ENCODE assay signal across 34 mouse cellular contexts in genomic region chr5:90077025-90077536, GRCm38 (mm10).
"Had no signal": no experiment of that assay in that cellular context is flagged by ENCODE, and none has a peak within 500 bp of the region (broad histone marks: within the 10 kb centered on the region; RNA-seq: fewer than 3 reads in every experiment).

No protein-coding gene starts in this region.

- H3K9me3 ChIP-seq: heart, embryonic 10.5 days; heart, embryonic 13.5 days; heart, embryonic 15.5 days; hindbrain, embryonic 10.5 days; hindbrain, embryonic 12.5 days; hindbrain, embryonic 13.5 days; hindbrain, embryonic 15.5 days; intestine, embryonic 15.5 days; kidney, embryonic 15.5 days had no signal

- H3K9ac ChIP-seq: heart, embryonic 12.5 days; heart, embryonic 13.5 days; heart, embryonic 15.5 days; hindbrain, embryonic 12.5 days; hindbrain, embryonic 13.5 days; hindbrain, embryonic 14.5 days; hindbrain, embryonic 15.5 days; intestine, embryonic 15.5 days; kidney, embryonic 15.5 days had no signal

- H3K4me1 ChIP-seq: heart, embryonic 10.5 days; heart, embryonic 12.5 days; heart, embryonic 13.5 days; heart, embryonic 15.5 days; hindbrain, embryonic 10.5 days; hindbrain, embryonic 12.5 days; hindbrain, embryonic 13.5 days; hindbrain, embryonic 15.5 days; intestine, embryonic 15.5 days; kidney, embryonic 15.5 days had no signal

- DNase-seq: heart, postnatal 14 days; heart, postnatal 36 days; heart, postnatal 4 days; kidney, adult 11 months; kidney, adult 18-20 months; kidney, adult 2 months; kidney, adult 8-10 months; kidney, adult 9 months; kidney, postnatal 10 days; kidney, postnatal 14 days; kidney, postnatal 25 days; kidney, postnatal 36 days; kidney, postnatal 4 days; layer of hippocampus, adult 9-11 months; layer of hippocampus, postnatal 36 days had no signal

- H3K27ac ChIP-seq: heart, embryonic 10.5 days; heart, embryonic 13.5 days; heart, embryonic 15.5 days; hindbrain, embryonic 10.5 days; hindbrain, embryonic 12.5 days; hindbrain, embryonic 13.5 days; hindbrain, embryonic 14.5 days; hindbrain, embryonic 15.5 days; hindbrain, postnatal 0 days; intestine, embryonic 15.5 days; kidney, embryonic 15.5 days; kidney, postnatal 0 days; layer of hippocampus, adult 2 months had no signal

- H3K27me3 ChIP-seq: heart, embryonic 12.5 days; heart, embryonic 13.5 days; heart, embryonic 15.5 days; hindbrain, embryonic 12.5 days; hindbrain, embryonic 13.5 days; hindbrain, embryonic 15.5 days; intestine, embryonic 15.5 days; kidney, embryonic 15.5 days had no signal

- H3K4me3 ChIP-seq: heart, embryonic 10.5 days; heart, embryonic 12.5 days; heart, embryonic 13.5 days; heart, embryonic 15.5 days; hindbrain, embryonic 10.5 days; hindbrain, embryonic 12.5 days; hindbrain, embryonic 13.5 days; hindbrain, embryonic 15.5 days; intestine, embryonic 15.5 days; kidney, embryonic 15.5 days; layer of hippocampus, adult 2 months had no signal

- H3K4me2 ChIP-seq: heart, embryonic 11.5 days; heart, embryonic 12.5 days; heart, embryonic 13.5 days; heart, embryonic 15.5 days; hindbrain, embryonic 12.5 days; hindbrain, embryonic 13.5 days; hindbrain, embryonic 14.5 days; hindbrain, embryonic 15.5 days; intestine, embryonic 15.5 days; kidney, embryonic 15.5 days had no signal

- H3K36me3 ChIP-seq: heart, embryonic 10.5 days; heart, embryonic 12.5 days; heart, embryonic 13.5 days; heart, embryonic 15.5 days; hindbrain, embryonic 10.5 days; hindbrain, embryonic 12.5 days; hindbrain, embryonic 13.5 days; hindbrain, embryonic 15.5 days; intestine, embryonic 15.5 days; kidney, embryonic 15.5 days had no signal

- ATAC-seq: hindbrain, embryonic 16.5 days; hindbrain, postnatal 0 days; inflammation-experienced regulatory T-cells, adult 6 months; intestine, embryonic 15.5 days; intestine, embryonic 16.5 days; intestine, postnatal 0 days had no signal
